Mouse (Mus musculus): ENCODE results near the gene Clpb. TPM values are rescaled to one million over a fixed set of nuclear protein-coding genes. Genes with fewer than 3 reads are reported as not detected.

Clpb gene
- polyA plus RNA-seq, 1 experiment from 2014 or later = 59.6 TPM

DNA sequence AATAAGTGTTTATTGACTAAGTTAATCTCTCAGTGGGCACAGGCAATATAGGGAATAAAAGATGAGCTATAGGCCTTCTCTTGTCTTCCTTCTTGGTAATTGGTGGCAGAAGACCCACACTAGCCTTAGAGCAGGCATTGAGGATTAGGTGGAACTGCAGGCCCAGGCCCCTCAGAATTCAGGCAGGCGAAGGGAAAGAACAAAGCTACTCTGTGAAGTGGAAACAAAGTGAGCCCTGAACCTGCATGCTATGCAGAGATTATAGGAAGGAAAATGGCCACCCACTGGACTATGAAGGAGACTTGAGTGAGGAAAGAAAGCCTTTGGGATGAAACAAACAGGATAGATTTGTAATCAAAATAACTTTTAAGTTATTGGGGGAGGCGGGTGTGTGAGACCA, 69.6 kb downstream of the Clpb start:
- 80% methylated on average over 2 of the region's 2 CpGs for WGBS
- no peak for ATAC-seq (ENCODE audit: low read depth)
- no peaks in the 10 kb centered on the region for H3K9me3 ChIP-seq (ENCODE audit: control insufficient read depth, low read length)

DNA sequence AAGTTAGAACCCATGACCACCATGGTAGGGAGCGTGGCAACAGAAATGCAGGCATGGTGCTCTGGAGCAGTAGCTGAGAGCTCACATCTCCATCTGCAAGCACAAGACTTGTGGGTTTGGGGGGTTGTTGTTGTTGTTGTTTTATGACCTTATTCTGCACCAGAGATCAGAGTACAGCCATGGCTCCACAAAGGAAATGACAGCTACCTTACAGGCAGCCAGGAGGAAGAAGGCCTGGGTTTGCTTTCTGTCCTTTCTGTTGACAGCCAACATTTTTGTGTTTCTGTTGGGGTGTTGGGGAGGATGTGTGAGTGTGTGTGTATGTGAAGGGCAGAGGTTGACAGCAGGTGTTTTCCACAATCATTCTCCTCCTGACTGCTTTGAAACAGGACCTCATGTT, 71.9 kb downstream of the Clpb start:
- WGBS = 100% methylated on average over 1 of the region's 1 CpGs
- H3K27me3 ChIP-seq (ENCODE audit: control insufficient read depth, insufficient read depth, low read depth, low read length) = no peaks in the 10 kb centered on the region
- H3K36me3 ChIP-seq (ENCODE audit: control insufficient read depth, insufficient read depth, low read length) = no peaks in the 10 kb centered on the region
- no peaks in the 10 kb centered on the region for H3K4me1 ChIP-seq (replicated peaks; ENCODE audit: control insufficient read depth, insufficient read depth, low read length)
- H3K4me3 ChIP-seq (ENCODE audit: low read length) = no peak overlapping the region
- H3K9me3 ChIP-seq (ENCODE audit: control insufficient read depth, low read length) = no peaks in the 10 kb centered on the region
- H3K27ac ChIP-seq (ENCODE audit: low read length) = no peak overlapping the region
- H3K9ac ChIP-seq (ENCODE audit: low read length) = no peak overlapping the region
- no peak overlapping the region for H3K4me2 ChIP-seq (ENCODE audit: low read depth, low read length)
- ATAC-seq (ENCODE audit: low read depth) = no peak

More for the DNA sequence above, 69.6 kb downstream of the Clpb start:
- Histone ChIP-seq H3K36me3 (ENCODE audit: control insufficient read depth, insufficient read depth, low read length) (no peaks in the 10 kb centered on the region), H3K9ac (ENCODE audit: low read length) (no peak overlapping the region), H3K27me3 (ENCODE audit: control insufficient read depth, insufficient read depth, low read depth, low read length) (no peaks in the 10 kb centered on the region), H3K27ac (ENCODE audit: low read length) (no peak overlapping the region), H3K4me1 (replicated peaks; ENCODE audit: control insufficient read depth, insufficient read depth, low read length) (no peaks in the 10 kb centered on the region), H3K4me2 (ENCODE audit: low read depth, low read length) (no peak overlapping the region), H3K4me3 (ENCODE audit: low read length) (no peak overlapping the region)

DNA sequence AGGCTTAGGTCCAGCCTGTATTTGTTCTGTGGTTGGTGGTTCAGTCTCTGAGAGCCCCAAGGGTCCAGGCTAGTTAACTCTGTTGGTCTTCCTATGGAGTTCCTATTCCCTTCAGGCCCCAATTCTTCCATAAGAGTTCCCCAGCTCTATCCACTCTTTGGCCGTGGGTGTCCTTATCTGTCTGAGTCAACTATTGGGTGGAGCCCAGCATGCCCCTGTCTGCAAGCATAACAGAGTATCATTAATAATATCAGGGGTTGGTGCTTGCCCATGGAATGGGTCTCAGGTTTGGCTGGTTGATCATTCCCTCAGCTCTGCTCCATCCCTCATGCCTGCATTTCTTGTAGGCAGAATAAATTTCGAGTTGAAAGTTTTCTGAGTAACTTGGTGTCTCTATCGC, 74.3 kb downstream of the Clpb start:
- H3K4me3 ChIP-seq (ENCODE audit: low read length) = no peak overlapping the region
- no peaks in the 10 kb centered on the region for H3K4me1 ChIP-seq (replicated peaks; ENCODE audit: control insufficient read depth, insufficient read depth, low read length)
- no peaks in the 10 kb centered on the region for H3K27me3 ChIP-seq (ENCODE audit: control insufficient read depth, insufficient read depth, low read depth, low read length)
- no peak overlapping the region for H3K9ac ChIP-seq (ENCODE audit: low read length)
- no peaks in the 10 kb centered on the region for H3K36me3 ChIP-seq (ENCODE audit: control insufficient read depth, insufficient read depth, low read length)
- WGBS = 58% methylated on average over 3 of the region's 3 CpGs
- H3K27ac ChIP-seq (ENCODE audit: low read length) = no peak overlapping the region
- ATAC-seq (ENCODE audit: low read depth) = no peak
- H3K4me2 ChIP-seq (ENCODE audit: low read depth, low read length) = no peak overlapping the region
- H3K9me3 ChIP-seq (ENCODE audit: control insufficient read depth, low read length) = no peaks in the 10 kb centered on the region

DNA sequence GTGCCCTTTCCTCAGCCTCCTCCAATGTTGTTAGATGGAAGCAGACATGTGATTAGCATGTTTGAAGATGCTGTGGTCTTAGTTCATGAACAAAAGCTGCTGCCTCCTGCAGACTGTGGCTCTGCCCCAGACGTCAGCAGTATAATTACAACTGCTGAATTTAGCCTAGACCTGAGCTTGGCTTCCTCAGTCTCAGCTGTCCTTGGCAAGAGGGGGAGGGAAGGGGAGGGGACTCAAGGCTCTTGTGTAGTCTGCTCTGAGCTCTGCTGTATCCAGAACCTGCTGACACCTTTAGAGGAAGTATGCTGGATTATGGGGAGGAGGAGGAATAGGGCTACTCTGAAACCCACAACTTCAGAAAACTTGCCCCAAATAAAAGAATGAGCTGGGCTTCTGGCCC, 76.2 kb downstream of the Clpb start:
- no peak overlapping the region for H3K4me3 ChIP-seq (ENCODE audit: low read length)
- WGBS = 26% methylated on average over 1 of the region's 1 CpGs
- H3K9ac ChIP-seq (ENCODE audit: low read length) = no peak overlapping the region
- H3K27ac ChIP-seq (ENCODE audit: low read length) = peak overlapping the region; percentile 71
- no peaks in the 10 kb centered on the region for H3K4me1 ChIP-seq (replicated peaks; ENCODE audit: control insufficient read depth, insufficient read depth, low read length)
- no peak overlapping the region for H3K4me2 ChIP-seq (ENCODE audit: low read depth, low read length)
- no peaks in the 10 kb centered on the region for H3K36me3 ChIP-seq (ENCODE audit: control insufficient read depth, insufficient read depth, low read length)
- no peak for ATAC-seq (ENCODE audit: low read depth)
- no peaks in the 10 kb centered on the region for H3K27me3 ChIP-seq (ENCODE audit: control insufficient read depth, insufficient read depth, low read depth, low read length)
- H3K9me3 ChIP-seq (ENCODE audit: control insufficient read depth, low read length) = no peaks in the 10 kb centered on the region

DNA sequence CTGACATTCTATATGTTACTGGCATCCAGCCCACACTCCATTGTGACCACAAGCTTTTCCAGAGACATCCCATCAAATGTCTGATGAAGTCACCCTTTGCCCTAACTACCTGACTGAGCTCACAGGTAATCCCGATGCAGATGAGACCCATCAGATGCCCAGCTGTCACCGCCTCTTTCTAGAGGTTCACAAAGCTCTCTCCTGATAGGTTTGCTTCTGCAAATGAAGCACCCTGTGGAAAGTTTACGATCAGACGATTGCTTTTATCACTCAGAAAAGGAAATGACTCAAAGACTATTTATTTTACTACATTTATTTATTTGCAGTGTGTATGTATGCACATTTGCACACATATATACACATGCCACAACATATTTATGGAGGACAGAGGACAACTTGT, 80.1 kb downstream of the Clpb start:
- H3K4me1 ChIP-seq (replicated peaks; ENCODE audit: control insufficient read depth, insufficient read depth, low read length) = no peaks in the 10 kb centered on the region
- WGBS = 54% methylated on average over 4 of the region's 4 CpGs
- no peak overlapping the region for H3K27ac ChIP-seq (ENCODE audit: low read length)
- H3K9ac ChIP-seq (ENCODE audit: low read length) = no peak overlapping the region
- H3K9me3 ChIP-seq (ENCODE audit: control insufficient read depth, low read length) = no peaks in the 10 kb centered on the region
- H3K36me3 ChIP-seq (ENCODE audit: control insufficient read depth, insufficient read depth, low read length) = no peaks in the 10 kb centered on the region
- no peaks in the 10 kb centered on the region for H3K27me3 ChIP-seq (ENCODE audit: control insufficient read depth, insufficient read depth, low read depth, low read length)
- ATAC-seq (ENCODE audit: low read depth) = no peak
- H3K4me3 ChIP-seq (ENCODE audit: low read length) = no peak overlapping the region
- H3K4me2 ChIP-seq (ENCODE audit: low read depth, low read length) = no peak overlapping the region

DNA sequence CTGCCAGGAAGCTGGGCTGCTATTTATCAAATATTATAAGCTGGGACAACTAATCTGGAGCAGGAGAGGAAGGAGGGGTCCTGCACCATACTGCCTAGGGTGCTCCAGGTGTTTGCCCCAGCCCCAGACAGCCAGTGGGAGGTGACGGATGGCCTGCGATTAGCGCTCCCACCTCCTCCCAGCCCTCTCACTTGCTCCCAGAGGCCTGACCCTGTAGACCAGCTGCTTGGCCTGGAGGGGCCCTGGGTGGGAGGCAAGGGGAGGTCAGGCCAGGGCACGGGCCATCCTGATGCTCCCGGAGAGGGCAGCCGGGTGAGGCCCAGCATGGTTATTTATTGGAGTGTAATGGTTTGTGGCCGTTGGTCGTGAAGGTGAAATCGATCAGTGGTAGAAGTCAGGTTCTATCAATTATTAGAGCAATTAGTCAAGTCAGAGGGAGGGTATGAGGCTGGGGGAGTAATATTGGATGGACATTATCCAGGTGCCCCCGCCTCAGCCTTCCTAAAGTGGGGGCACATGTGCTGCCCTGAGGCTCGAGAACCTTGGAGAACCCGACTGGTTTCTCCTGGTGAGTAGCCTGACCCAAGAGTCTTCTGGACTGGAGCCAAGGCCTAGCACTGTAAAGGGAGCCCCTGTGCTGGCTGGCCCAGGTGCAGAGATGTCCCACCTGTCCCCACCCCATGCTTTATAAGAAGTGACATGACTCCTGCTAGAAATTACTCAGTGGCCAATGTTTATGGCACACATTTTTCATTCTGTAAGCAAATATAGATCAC, 83.3 kb downstream of the Clpb start:
- no peak for ATAC-seq (ENCODE audit: low read depth)
- WGBS = 56% methylated on average over 12 of the region's 12 CpGs
- H3K9ac ChIP-seq (ENCODE audit: low read length) = no peak overlapping the region
- no peaks in the 10 kb centered on the region for H3K9me3 ChIP-seq (ENCODE audit: control insufficient read depth, low read length)
- no peak overlapping the region for H3K4me3 ChIP-seq (ENCODE audit: low read length)
- no peaks in the 10 kb centered on the region for H3K27me3 ChIP-seq (ENCODE audit: control insufficient read depth, insufficient read depth, low read depth, low read length)
- H3K36me3 ChIP-seq (ENCODE audit: control insufficient read depth, insufficient read depth, low read length) = no peaks in the 10 kb centered on the region
- H3K4me1 ChIP-seq (replicated peaks; ENCODE audit: control insufficient read depth, insufficient read depth, low read length) = no peaks in the 10 kb centered on the region
- no peak overlapping the region for H3K4me2 ChIP-seq (ENCODE audit: low read depth, low read length)
- H3K27ac ChIP-seq (ENCODE audit: low read length) = no peak overlapping the region

DNA sequence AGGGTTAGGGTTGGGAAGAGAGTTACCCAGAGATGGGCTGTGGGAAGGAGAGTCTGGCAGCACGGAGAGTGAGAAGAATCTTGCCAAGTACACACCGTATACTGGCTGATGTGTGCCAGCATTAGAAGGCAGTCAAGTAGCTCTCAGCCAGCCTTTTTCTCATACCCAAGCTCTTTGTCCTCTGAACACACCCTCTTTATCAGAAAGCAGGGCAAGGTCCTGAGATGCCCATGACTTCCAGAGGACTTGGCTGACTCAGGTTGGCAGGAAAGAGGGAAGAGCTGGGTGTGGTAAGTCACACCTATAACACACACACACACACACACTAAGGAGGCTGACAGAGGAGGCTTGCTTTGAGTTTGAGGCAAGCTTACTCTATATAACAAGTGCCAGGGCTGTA, 86.8 kb downstream of the Clpb start:
- H3K36me3 ChIP-seq (ENCODE audit: control insufficient read depth, insufficient read depth, low read length) = no peaks in the 10 kb centered on the region
- H3K4me2 ChIP-seq (ENCODE audit: low read depth, low read length) = no peak overlapping the region
- ATAC-seq (ENCODE audit: low read depth) = peak; percentile 26; the same call in 1 of the 2 replicates
- no peaks in the 10 kb centered on the region for H3K4me1 ChIP-seq (replicated peaks; ENCODE audit: control insufficient read depth, insufficient read depth, low read length)
- H3K9ac ChIP-seq (ENCODE audit: low read length) = no peak overlapping the region
- 70% methylated on average over 2 of the region's 2 CpGs for WGBS
- no peaks in the 10 kb centered on the region for H3K9me3 ChIP-seq (ENCODE audit: control insufficient read depth, low read length)
- H3K27ac ChIP-seq (ENCODE audit: low read length) = no peak overlapping the region
- no peak overlapping the region for H3K4me3 ChIP-seq (ENCODE audit: low read length)
- no peaks in the 10 kb centered on the region for H3K27me3 ChIP-seq (ENCODE audit: control insufficient read depth, insufficient read depth, low read depth, low read length)

DNA sequence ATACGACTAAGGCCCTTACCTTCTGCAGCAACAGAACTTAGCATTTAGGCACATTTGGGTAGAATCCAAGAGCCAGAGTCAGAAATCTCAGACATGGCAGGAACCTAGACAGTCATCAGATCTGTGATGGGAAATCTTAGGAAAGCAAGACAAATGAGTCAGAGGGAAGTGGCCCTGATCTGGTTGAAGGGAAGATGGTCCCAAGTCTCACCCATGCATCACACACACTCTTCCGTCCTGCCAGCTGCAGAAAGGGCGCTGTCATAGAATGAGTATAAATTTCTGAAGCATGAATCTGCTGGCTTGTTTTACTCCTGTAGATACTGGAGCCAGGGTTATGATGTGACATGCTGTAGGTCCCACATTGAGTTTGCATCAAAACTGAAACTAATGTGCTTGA, 88.9 kb downstream of the Clpb start:
- whole genome bisulfite sequencing = 88% methylated on average over 3 of the region's 3 CpGs
- Histone ChIP-seq H3K9me3 (ENCODE audit: control insufficient read depth, low read length) (no peaks in the 10 kb centered on the region), H3K4me3 (ENCODE audit: low read length) (no peak overlapping the region), H3K27me3 (ENCODE audit: control insufficient read depth, insufficient read depth, low read depth, low read length) (no peaks in the 10 kb centered on the region), H3K27ac (ENCODE audit: low read length) (no peak overlapping the region), H3K4me2 (ENCODE audit: low read depth, low read length) (no peak overlapping the region), H3K9ac (ENCODE audit: low read length) (no peak overlapping the region), H3K4me1 (replicated peaks; ENCODE audit: control insufficient read depth, insufficient read depth, low read length) (no peaks in the 10 kb centered on the region), H3K36me3 (ENCODE audit: control insufficient read depth, insufficient read depth, low read length) (no peaks in the 10 kb centered on the region)
- ATAC-seq (ENCODE audit: low read depth) = no peak

DNA sequence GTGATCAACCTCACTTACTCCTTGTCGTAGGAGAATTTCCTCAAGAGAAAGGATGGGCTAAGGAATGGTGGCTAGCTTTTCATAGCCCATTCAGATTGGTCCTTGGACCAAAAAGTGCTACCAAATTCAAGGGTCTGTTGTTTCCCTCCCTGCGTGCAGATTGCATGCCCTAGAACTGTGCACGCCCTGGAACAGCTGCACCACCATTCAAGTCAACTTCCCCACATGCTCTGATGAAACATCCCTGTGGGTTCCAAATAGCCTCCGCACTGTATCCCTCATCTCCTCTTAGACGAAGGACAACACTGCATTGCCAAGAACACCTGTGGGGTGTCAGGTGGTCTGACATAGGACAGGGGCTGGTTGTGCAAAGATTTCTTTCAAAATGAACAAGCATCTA, 90.1 kb downstream of the Clpb start:
- Histone ChIP-seq H3K27ac (ENCODE audit: low read length) (no peak overlapping the region), H3K4me2 (ENCODE audit: low read depth, low read length) (no peak overlapping the region), H3K27me3 (ENCODE audit: control insufficient read depth, insufficient read depth, low read depth, low read length) (no peaks in the 10 kb centered on the region), H3K9ac (ENCODE audit: low read length) (no peak overlapping the region), H3K4me1 (replicated peaks; ENCODE audit: control insufficient read depth, insufficient read depth, low read length) (no peaks in the 10 kb centered on the region), H3K36me3 (ENCODE audit: control insufficient read depth, insufficient read depth, low read length) (no peaks in the 10 kb centered on the region), H3K4me3 (ENCODE audit: low read length) (no peak overlapping the region), H3K9me3 (ENCODE audit: control insufficient read depth, low read length) (no peaks in the 10 kb centered on the region)
- WGBS = 88% methylated on average over 5 of the region's 5 CpGs
- no peak for ATAC-seq (ENCODE audit: low read depth)

DNA sequence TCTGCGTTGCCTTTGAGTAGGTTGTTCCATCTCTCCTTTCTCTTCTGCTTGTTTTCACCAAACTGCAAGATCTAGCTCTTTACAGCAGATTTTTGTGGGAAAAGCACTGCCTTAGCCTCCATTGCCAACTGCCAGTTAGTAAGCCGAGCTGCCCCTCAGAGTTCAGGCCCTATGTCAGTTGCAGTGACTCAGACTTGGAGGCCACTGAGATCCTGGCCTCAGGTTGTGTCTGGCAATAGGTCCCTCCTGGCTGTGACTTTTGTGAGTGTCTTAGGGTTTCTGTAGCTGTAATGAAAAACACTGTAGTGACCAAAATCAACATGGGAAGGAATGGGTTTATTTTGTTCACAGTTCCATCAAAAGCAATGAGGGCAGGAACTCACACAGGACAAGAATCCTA, 91.0 kb downstream of the Clpb start:
- Histone ChIP-seq H3K27me3 (ENCODE audit: control insufficient read depth, insufficient read depth, low read depth, low read length) (no peaks in the 10 kb centered on the region), H3K9me3 (ENCODE audit: control insufficient read depth, low read length) (no peaks in the 10 kb centered on the region), H3K4me3 (ENCODE audit: low read length) (no peak overlapping the region), H3K9ac (ENCODE audit: low read length) (no peak overlapping the region), H3K36me3 (ENCODE audit: control insufficient read depth, insufficient read depth, low read length) (no peaks in the 10 kb centered on the region), H3K4me1 (replicated peaks; ENCODE audit: control insufficient read depth, insufficient read depth, low read length) (no peaks in the 10 kb centered on the region), H3K27ac (ENCODE audit: low read length) (no peak overlapping the region), H3K4me2 (ENCODE audit: low read depth, low read length) (no peak overlapping the region)
- ATAC-seq (ENCODE audit: low read depth) = no peak
- 79% methylated on average over 2 of the region's 2 CpGs for whole genome bisulfite sequencing

All from lung, embryonic 16.5 days (tissue).